Mouse (Mus musculus): ENCODE results near the gene Txlnb.

GRCm38 (mm10) chr10:17880038-17880437, 84.0 kb downstream of the Txlnb start:
- TF ChIP-seq CTCF (IDR thresholded peaks at IDR 0.05; ENCODE audit: control insufficient read depth, insufficient read depth, insufficient replicate concordance, low read depth, low read length) (no peak), POLR2A (IDR thresholded peaks at IDR 0.05; ENCODE audit: control insufficient read depth, low read depth, low read length) (no peak)
